In the genomic region with DNA sequence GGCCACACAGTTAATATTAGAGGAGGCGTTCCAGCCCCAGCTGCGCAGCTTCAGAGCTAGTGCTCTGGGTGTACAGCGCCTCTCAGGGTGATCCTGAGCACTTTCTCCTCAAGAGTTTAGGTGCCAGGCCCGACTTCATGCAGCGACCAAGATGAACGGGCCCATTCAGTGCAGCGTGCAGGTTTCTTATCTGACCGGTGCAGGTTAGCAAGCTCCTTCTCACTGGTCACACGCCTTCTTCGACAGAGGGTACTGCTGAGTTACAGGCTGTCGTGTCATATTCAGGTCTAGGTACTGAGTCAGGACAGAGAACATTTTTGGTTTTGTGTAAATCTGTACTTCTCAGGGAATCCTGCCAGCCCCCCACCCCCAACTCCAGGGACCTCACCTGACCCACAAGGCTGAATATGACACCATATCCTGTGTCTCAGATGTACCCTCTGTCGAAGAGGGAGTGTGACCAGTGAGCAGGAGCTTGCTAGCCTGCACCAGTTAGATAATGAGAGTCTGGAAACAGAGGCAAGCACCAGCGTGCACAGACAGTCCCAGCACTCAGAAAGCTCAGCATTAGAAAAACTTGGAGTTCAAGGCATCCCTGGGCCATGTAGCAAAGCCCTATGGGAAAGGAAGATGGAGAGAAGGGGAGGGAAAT, we compare ENCODE assay signal across 23 mouse cellular contexts.
DNase-seq lines count a peak whose midpoint lies in the region; ATAC-seq and TF ChIP-seq lines count a peak whose summit lies in the region.
"Had no signal": no experiment of that assay in that cellular context is flagged by ENCODE, and none has a peak within 500 bp of the region (broad histone marks: within the 10 kb centered on the region; RNA-seq: fewer than 3 reads in every experiment).

No protein-coding gene starts in this region.

- no peaks in the 10 kb centered on the region for H3K9me3 ChIP-seq in heart, embryonic 12.5 days (replicated peaks)
- H3K9me3 ChIP-seq in liver, postnatal 0 days (ENCODE audit: low read length): no peaks in the 10 kb centered on the region
- H3K9me3 ChIP-seq: embryonic facial prominence, embryonic 10.5 days; forebrain, embryonic 15.5 days; G1E had no signal

- H3K4me2 ChIP-seq in heart, embryonic 12.5 days: no peak overlapping the region
- H3K4me2 ChIP-seq in liver, postnatal 0 days (ENCODE audit: low read depth, low read length): 0 out of 2 replicates have a peak overlapping the region, but pooled peaks have one; percentile 7
- H3K4me2 ChIP-seq: forebrain, embryonic 15.5 days; midbrain, embryonic 11.5 days had no signal

- H3K4me1 ChIP-seq in heart, embryonic 12.5 days (replicated peaks): 0 out of 2 replicates have a peak, but pooled peaks cover 4% of the 10 kb centered on the region
- no peaks in the 10 kb centered on the region for H3K4me1 ChIP-seq in liver, postnatal 0 days (ENCODE audit: insufficient read depth)
- H3K4me1 ChIP-seq: forebrain, embryonic 15.5 days had no signal

- no peak for DNase-seq in heart, postnatal 10 days
- DNase-seq in c-Kit-negative CD71-positive TER-119-positive erythroid progenitor cells, embryonic 14.5 days (ENCODE audit: low read depth, low spot score): peak; percentile 77
- DNase-seq in liver: peak; percentile 85
- no peak for DNase-seq in liver, postnatal 0 days
- no peak for DNase-seq in adrenal gland, adult 8-10 months
- DNase-seq in lung, postnatal 25 days (ENCODE audit: low spot score): no peak
- DNase-seq in left cerebral cortex, adult 9 months (ENCODE audit: low spot score in 2 of 2): no peak
- DNase-seq: adrenal gland, postnatal 25 days; cerebellum, adult 9-10 months; kidney, adult 18-20 months; kidney, postnatal 14 days; lung, adult 2 months; lung, postnatal 36 days; retina, postnatal 1 day; thymus, adult 18-20 months; thymus, postnatal 4 days had no signal

- no peak overlapping the region for H3K4me3 ChIP-seq in heart, embryonic 12.5 days
- H3K4me3 ChIP-seq in liver, postnatal 0 days (ENCODE audit: low read depth, low read length): no peak overlapping the region
- H3K4me3 ChIP-seq: embryonic facial prominence, embryonic 10.5 days; forebrain, embryonic 15.5 days; layer of hippocampus, adult 2 months had no signal

- 0 out of 2 replicates have a peak, but pooled peaks have one; percentile 13 for TF ChIP-seq CTCF in liver, postnatal 0 days (IDR thresholded peaks at IDR 0.05; ENCODE audit: low read depth)

- TF ChIP-seq EP300 in liver, postnatal 0 days (IDR thresholded peaks at IDR 0.05; ENCODE audit: low read depth): peak; percentile 44; the same call in 1 of the 2 replicates

- H3K36me3 ChIP-seq in heart, embryonic 12.5 days: no peaks in the 10 kb centered on the region
- H3K36me3 ChIP-seq in liver, postnatal 0 days (replicated peaks; ENCODE audit: insufficient read depth, low read length): no peaks in the 10 kb centered on the region
- H3K36me3 ChIP-seq: embryonic facial prominence, embryonic 10.5 days; forebrain, embryonic 15.5 days; G1E had no signal

- no peak overlapping the region for H3K9ac ChIP-seq in heart, embryonic 12.5 days
- no peak overlapping the region for H3K9ac ChIP-seq in liver, postnatal 0 days (replicated peaks)
- H3K9ac ChIP-seq: forebrain, embryonic 15.5 days had no signal

- 78% methylated on average over 13 of the region's 13 CpGs for WGBS in heart, embryonic 12.5 days
- WGBS in liver, postnatal 0 days (ENCODE audit: insufficient replicate concordance): 65% methylated on average over 13 of the region's 13 CpGs

- H3K27me3 ChIP-seq in heart, embryonic 12.5 days (replicated peaks): no peaks in the 10 kb centered on the region
- no peaks in the 10 kb centered on the region for H3K27me3 ChIP-seq in liver, postnatal 0 days (ENCODE audit: insufficient read depth, low read length)
- H3K27me3 ChIP-seq: forebrain, embryonic 15.5 days had no signal

- H3K27ac ChIP-seq in heart, embryonic 12.5 days (ENCODE audit: poor library complexity, severe bottlenecking): no peak overlapping the region
- H3K27ac ChIP-seq in liver, postnatal 0 days (ENCODE audit: low read depth): peak overlapping the region; percentile 57
- H3K27ac ChIP-seq: embryonic facial prominence, embryonic 10.5 days; forebrain, embryonic 15.5 days; layer of hippocampus, adult 2 months had no signal

- intact Hi-C loops in heart, postnatal 10 days (cut with DNase I): no loop called here

- ATAC-seq in heart, embryonic 12.5 days (ENCODE audit: insufficient number of reproducible peaks, low FRiP score): 0 out of 2 replicates have a peak, but pooled peaks have one; percentile 51
- peak; percentile 94 for ATAC-seq in liver, postnatal 0 days
- ATAC-seq: forebrain, embryonic 15.5 days; hindbrain, embryonic 16.5 days had no signal

Comparison
In these comparisons a context has a peak if more than half of its experiments do, and no peak if none do; other contexts are left out.
1. DNase-seq: peak in c-Kit-negative CD71-positive TER-119-positive erythroid progenitor cells, embryonic 14.5 days (single experiment) and liver (single experiment); none in heart, postnatal 10 days (0 of 2), liver, postnatal 0 days (single experiment), adrenal gland, adult 8-10 months (single experiment), lung, postnatal 25 days (single experiment) and left cerebral cortex, adult 9 months (0 of 2).